Mouse (Mus musculus): Measurements from ENCODE around the gene Ly75. TPM values are rescaled to one million over a fixed set of nuclear protein-coding genes. Genes with fewer than 3 reads are reported as not detected.

Gene Ly75
- total RNA-seq, 2 experiments from 2014 or later: 1.8 to 3.4 TPM

DNA sequence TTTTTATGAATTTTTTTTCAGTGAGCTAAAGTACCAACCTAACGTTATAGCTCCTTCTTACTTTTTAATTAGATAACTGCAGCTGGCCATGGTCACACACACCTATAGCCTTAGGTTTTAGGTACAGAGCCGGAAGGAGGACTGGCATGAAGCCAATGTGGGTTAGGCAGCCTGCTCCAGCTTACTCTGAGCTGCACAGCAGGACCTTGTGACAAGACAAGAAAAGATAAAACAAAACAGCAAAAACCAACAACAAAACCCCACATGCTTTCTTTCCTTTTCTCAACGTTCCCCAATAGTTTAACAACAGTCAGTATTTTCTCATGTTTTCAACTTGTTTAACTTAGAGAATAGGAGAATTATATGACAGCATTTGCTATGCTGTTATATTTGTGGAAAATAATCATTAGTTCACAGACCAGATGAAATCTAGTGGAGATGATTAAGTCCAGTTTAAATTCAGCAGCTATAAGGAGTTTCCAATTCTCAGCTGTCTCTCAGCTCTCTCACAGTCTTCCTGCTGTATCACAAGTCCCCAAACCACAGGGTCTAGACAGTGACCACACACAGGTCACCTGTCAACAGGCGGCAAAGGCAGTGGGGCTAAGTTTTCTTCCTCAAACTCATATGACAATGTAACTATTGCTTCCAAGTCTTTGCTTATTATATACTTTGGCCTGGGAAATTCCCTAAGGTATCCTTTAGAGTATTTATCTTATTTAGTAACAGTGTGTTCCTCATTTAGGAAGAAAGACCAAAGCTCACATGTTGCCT is 40.8 kb downstream of the Ly75 start:
- ATAC-seq (replicated peaks; ENCODE audit: low FRiP score, poor library complexity, severe bottlenecking): no peak

DNA sequence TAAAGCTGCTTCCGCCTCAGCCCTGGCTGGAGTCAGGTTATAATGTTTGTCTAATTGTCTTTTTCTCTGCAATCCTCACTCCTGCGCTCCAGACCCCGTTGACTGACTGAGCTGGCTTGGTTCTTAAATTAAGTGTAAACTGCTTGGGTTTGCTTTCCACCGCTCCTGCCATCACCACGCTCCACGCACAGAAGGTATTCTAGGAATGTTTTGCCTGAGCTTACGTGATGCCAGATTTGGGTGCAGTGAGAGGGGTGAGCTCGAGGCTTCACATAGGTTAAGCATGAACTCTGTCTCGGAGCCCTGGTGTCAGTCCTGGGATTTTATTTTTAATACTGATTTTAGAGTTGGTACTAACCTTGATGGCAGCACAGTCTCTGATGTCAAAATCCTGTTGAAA is 45.2 kb downstream of the Ly75 start:
- no peak for ATAC-seq (replicated peaks; ENCODE audit: low FRiP score, poor library complexity, severe bottlenecking)

GRCm38 (mm10) chr2:60328641-60329040 is 54.5 kb downstream of the Ly75 start:
- ATAC-seq (replicated peaks; ENCODE audit: low FRiP score, poor library complexity, severe bottlenecking): no peak

DNA sequence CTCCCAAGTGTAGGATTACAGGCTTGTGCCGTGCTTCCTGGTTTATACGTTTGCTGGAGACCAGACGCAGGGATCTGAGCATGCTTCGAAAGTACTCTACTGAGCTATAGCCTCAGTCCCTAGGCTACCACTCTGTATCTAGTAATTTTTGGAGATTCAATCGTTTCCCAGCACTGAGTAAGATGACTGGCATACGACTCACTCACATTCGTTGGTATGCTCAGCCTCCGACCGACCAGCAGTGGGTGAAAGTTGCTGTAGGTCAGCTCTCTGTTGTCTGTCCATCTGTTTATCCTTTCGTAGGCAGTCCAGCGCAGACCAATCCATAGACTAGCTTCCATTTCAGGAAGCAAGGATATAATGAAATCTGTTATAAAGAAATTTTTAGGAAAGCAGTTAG is 55.5 kb downstream of the Ly75 start:
- no peak for ATAC-seq (replicated peaks; ENCODE audit: low FRiP score, poor library complexity, severe bottlenecking)

GRCm38 (mm10) chr2:60326948-60327347 is 56.2 kb downstream of the Ly75 start:
- ATAC-seq (replicated peaks; ENCODE audit: low FRiP score, poor library complexity, severe bottlenecking): no peak

DNA sequence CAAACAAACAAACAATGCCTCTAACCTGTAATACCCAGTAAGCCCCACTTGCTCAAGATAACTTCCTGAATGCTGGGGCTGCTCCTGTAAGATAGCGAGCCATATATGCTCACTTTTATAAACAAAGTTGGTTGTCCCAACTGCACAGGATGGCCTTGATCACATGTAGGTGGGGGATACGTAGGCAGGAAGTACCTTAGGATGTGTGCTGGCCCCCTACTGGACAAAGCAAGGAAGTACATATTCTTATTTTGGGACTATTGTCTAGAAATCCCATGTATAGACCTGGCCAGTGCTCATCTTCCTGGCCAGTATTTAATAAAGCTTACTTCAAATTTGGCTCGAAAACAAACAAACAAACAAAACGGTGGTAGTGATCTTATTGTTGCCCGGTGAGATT is 59.7 kb downstream of the Ly75 start:
- ATAC-seq (replicated peaks; ENCODE audit: low FRiP score, poor library complexity, severe bottlenecking): no peak

GRCm38 (mm10) chr2:60322031-60322726 is 60.9 kb downstream of the Ly75 start:
- no peak for ATAC-seq (replicated peaks; ENCODE audit: low FRiP score, poor library complexity, severe bottlenecking)

GRCm38 (mm10) chr2:60303796-60304195 is 79.3 kb downstream of the Ly75 start:
- ATAC-seq (replicated peaks; ENCODE audit: low FRiP score, poor library complexity, severe bottlenecking): no peak

- no peak for ATAC-seq (replicated peaks; ENCODE audit: low FRiP score, poor library complexity, severe bottlenecking)
Measured at GRCm38 (mm10) chr2:60299323-60299722, 83.8 kb downstream of the Ly75 start.

DNA sequence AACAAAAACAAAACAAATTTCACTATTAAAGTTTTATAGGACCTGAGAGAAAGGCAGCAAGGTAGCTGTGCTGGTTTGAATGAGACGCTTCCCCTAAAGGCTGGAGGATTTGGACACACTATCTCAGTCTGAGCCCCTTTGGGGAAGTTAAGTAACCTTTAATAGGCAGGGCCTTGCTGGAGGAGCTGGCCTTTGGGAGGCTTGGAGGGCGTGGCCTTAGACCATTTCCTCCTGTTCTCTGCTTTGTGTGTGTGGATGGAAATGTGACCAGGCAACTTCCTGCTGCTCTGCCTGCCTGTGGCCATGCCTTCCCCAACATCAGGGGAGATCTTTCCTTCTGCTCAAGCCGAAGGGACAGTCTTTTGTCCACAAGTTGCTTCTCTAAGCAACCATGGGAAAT is 84.8 kb downstream of the Ly75 start:
- no peak for ATAC-seq (replicated peaks; ENCODE audit: low FRiP score, poor library complexity, severe bottlenecking)

- ATAC-seq (replicated peaks; ENCODE audit: low FRiP score, poor library complexity, severe bottlenecking): no peak
Measured at GRCm38 (mm10) chr2:60291381-60291780, 91.7 kb downstream of the Ly75 start.

DNA sequence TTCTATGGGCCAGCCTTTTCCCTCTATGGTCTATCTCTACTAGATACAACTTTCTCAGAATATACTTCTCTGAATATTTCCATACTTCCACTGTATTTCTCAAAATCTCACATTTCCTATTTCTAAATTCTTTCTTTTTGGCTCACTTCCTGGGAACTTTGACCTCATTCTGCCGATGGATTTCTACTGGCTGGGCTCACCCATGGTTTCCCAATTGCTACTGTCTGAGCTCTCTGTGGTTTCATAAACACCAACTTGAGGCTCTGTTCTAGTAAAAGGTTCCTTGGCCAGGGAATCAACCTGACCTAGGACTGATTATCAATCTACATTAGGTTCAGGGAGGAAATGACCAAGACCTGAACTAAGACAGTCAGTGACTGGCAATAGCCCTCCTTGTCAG is 93.7 kb downstream of the Ly75 start:
- ATAC-seq (replicated peaks; ENCODE audit: low FRiP score, poor library complexity, severe bottlenecking): no peak

DNA sequence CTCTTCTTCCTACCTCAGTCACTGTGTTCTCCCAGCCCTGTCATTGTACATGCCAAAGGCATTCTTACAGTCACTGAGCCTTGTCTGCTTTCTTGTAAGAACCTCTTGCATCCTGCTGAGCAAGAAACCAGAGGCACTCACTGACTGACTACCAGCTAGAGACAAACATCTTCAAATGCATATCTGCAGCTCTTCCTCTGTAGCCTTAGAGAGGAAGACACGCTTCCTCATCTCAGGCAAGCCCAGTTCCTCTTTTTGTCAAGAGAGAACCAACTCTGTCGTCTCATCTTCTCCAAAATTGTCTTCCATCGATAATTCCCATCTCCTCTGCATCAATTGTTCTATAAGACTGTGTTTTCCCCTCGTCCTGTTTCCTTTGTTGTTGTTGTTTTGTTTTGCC is 94.5 kb downstream of the Ly75 start:
- no peak for ATAC-seq (replicated peaks; ENCODE audit: low FRiP score, poor library complexity, severe bottlenecking)

GRCm38 (mm10) chr2:60285107-60285617 is 97.9 kb downstream of the Ly75 start:
- no peak for ATAC-seq (replicated peaks; ENCODE audit: low FRiP score, poor library complexity, severe bottlenecking)

DNA sequence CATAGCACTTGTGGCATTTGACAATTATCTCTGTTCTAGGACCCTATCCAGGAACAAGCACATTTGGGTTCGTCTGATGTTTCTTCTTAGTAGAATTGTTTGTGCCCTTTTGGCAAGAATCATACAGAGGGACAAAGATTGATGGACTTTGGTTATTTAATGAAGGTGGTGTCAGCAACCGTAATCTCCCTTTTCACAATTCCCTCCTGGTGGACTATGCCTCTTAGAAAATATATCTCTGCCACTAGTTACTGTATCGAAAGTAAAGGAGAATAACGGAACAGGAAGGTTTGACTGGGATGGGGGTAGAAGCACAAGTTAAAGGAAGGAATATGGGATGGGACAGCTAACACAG is 98.7 kb downstream of the Ly75 start, which contains the start of gene Cd302:
Gene Cd302 (minus strand): TSS at position 22 of the 355 bp plus-strand sequence.
- ATAC-seq (replicated peaks; ENCODE audit: low FRiP score, poor library complexity, severe bottlenecking): no peak

DNA sequence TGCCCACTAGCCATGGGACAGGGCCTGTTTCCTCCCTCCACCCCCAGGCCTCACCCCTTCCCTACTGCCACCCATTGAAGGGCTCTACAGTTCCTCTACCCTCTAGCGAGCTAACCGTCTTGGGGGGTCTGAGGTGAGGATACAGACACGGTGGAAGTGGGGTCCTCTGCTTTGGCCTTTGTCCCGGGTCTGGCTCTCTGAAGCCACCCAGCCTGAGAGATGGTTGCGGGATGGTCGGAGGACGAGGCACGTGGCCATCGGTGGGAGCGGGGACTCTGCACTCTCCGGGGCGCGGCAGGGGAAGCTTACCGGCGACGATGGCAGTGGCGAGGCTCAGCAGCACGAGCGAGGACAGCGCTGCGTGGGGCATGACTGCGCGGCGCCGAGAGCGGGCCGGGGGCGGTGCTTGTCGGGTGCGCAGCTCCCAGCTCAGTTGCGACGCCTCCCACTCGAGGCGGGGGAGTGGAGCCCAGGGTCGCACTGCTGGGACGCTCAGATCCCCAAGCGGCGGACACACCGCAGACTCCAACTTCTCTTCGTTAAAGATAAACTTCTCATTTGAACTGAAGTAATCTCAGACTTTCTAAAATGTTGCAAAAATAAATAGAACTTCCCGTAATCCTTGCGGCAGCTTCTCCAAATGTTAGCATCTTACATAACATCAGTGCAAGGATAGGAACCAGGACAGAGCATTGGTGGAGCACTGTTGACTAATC is 99.2 kb downstream of the Ly75 start:
- no peak for ATAC-seq (replicated peaks; ENCODE audit: low FRiP score, poor library complexity, severe bottlenecking)

GRCm38 (mm10) chr2:60283208-60283750 is 99.8 kb downstream of the Ly75 start:
- no peak for ATAC-seq (replicated peaks; ENCODE audit: low FRiP score, poor library complexity, severe bottlenecking)

GRCm38 (mm10) chr2:60282625-60283024 is 100.5 kb downstream of the Ly75 start:
- no peak for ATAC-seq (replicated peaks; ENCODE audit: low FRiP score, poor library complexity, severe bottlenecking)

DNA sequence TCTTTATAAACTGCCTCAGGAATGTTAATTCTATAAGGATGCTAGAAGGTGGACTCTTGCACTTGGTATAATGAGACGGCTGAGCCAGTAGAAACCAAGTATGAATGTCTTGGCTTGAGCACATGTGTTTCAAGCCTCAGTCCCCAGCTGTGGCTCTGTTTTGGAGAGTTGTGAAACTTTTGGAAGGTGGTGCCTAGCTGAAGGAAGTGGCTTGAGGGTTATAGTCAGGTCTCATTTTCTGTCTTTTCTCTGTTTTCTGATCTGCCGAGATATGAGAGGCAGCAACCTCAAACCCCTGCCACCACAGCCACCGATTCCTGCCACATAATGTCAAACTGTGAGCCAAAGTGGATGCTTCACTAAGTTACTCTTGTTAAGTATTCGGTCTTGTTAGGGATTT is 104.5 kb downstream of the Ly75 start:
- no peak for ATAC-seq (replicated peaks; ENCODE audit: low FRiP score, poor library complexity, severe bottlenecking)

DNA sequence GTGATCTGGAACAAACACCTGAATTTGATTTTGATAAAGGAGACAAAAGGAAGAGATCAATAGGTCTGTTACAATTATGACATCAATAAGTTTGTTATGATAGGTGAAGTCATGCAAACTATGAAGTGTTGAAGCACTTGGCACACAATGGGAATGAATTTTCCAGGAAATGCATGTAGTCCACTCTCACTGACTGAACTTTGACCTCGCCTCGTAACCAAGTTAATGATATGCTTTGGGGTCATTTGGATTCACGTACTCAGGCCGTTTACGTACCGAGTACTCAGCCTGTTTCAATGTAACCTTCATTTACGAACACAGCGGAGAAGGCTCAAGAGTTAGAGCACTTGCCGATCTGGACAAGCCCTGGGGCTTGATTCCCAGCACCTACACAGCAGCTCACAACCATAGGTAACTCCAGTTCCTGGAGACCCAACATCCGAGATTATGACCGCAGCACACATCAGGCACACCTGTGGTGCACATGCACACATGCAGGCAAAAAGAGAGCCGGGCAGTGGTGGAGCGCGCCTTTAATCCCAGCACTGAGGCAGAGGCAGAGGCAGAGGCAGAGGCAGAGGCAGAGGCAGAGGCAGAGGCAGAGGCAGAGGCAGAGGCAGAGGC is 113.1 kb downstream of the Ly75 start:
- ATAC-seq (replicated peaks; ENCODE audit: low FRiP score, poor library complexity, severe bottlenecking): no peak

Measured in erythroid progenitor cell, adult 5-6 weeks (primary cell).